Mouse (Mus musculus): ENCODE data around the gene Tagap1. TPM values are rescaled to one million over a fixed set of nuclear protein-coding genes. Genes with fewer than 3 reads are reported as not detected.
"Not testable (repeated sequence)": the region's sequence is repeated elsewhere in the genome, so short reads cannot be mapped to it uniquely, and the experiment has no call there.

Tagap1 gene
- polyA plus RNA-seq, 1 experiment: 19.7 TPM

GRCm38 (mm10) chr17:6980144-6980543, 19.2 kb upstream of the Tagap1 start:
- H3K36me3 ChIP-seq (ENCODE audit: control insufficient read depth, insufficient read depth, low read length): not testable (repeated sequence)
- 80% methylated on average over 5 of the region's 8 CpGs for WGBS

DNA sequence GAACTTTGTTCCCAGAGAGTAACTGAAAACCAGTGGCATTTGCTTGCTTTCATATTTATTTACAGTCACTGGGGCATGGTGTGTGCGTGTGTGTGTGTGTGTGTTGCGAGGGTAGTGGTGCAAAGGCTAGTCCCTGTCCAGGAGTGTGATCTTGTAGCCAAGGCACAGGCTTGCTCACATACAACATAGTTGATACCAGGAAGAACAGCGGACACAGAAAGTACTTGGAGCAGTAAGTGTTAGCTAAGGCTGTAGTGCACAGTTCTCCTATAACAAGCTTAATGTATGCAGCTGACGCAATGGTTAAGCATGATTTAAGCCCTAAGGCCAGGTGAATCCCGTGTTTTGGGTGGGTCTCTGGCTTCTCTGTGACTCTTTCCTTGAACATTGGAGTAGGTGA, 18.4 kb upstream of the Tagap1 start:
- H3K27ac ChIP-seq (ENCODE audit: insufficient read depth, low read depth, low read length): peak overlapping the region; percentile 73; the same call in 1 of the 2 replicates
- WGBS: 3% methylated on average over 5 of the region's 5 CpGs
- H3K4me3 ChIP-seq (ENCODE audit: insufficient read depth, low read depth, low read length): peak overlapping the region; percentile 72
- DNase-seq; H3K36me3 ChIP-seq (ENCODE audit: control insufficient read depth, insufficient read depth, low read length); H3K27me3 ChIP-seq (replicated peaks; ENCODE audit: control insufficient read depth, insufficient read depth, low read length); H3K4me1 ChIP-seq (ENCODE audit: control insufficient read depth, insufficient read depth, low read length): not testable (repeated sequence)

More at GRCm38 (mm10) chr17:6980144-6980543, 19.2 kb upstream of the Tagap1 start:
- not testable (repeated sequence) for H3K27ac ChIP-seq (ENCODE audit: insufficient read depth, low read depth, low read length); H3K4me3 ChIP-seq (ENCODE audit: insufficient read depth, low read depth, low read length); DNase-seq; H3K4me1 ChIP-seq (ENCODE audit: control insufficient read depth, insufficient read depth, low read length); H3K27me3 ChIP-seq (replicated peaks; ENCODE audit: control insufficient read depth, insufficient read depth, low read length)

GRCm38 (mm10) chr17:6978287-6979248, 17.6 kb upstream of the Tagap1 start, which contains the start of gene Gm49721:
TSS of gene Gm49721 (plus strand) at chr17:6978904.
- not testable (repeated sequence) for H3K36me3 ChIP-seq (ENCODE audit: control insufficient read depth, insufficient read depth, low read length); H3K27me3 ChIP-seq (replicated peaks; ENCODE audit: control insufficient read depth, insufficient read depth, low read length); H3K4me1 ChIP-seq (ENCODE audit: control insufficient read depth, insufficient read depth, low read length)
- peak within 1 kb of the TSS; percentile 84 for H3K27ac ChIP-seq (ENCODE audit: insufficient read depth, low read depth, low read length)
- 2% methylated on average over 61 of the region's 68 CpGs for WGBS
- DNase-seq: peak; percentile 84
- H3K4me3 ChIP-seq (ENCODE audit: insufficient read depth, low read depth, low read length): peak within 1 kb of the TSS; percentile 72

DNA sequence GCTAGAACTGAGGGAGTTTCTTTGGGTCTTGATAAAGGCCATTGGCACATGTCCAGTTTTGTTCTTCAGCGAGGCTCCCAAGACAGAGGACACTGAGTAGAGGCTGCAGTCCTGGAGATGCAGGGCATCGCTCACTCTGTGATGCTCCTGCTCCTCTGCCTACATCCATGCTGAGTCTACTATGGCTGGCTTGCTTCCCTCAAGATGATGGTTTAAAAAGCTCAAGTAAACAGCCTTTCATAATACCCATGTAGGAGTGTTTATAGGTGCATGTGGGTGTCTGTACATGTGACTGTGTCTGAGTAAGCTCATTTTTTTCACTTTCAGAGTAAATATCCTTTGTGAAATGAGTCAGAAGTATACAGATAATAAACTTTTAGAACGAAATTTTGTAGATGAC, 14.0 kb upstream of the Tagap1 start:
- H3K4me1 ChIP-seq (ENCODE audit: control insufficient read depth, insufficient read depth, low read length); H3K4me3 ChIP-seq (ENCODE audit: insufficient read depth, low read depth, low read length): not testable (repeated sequence)
- 68% methylated on average over 3 of the region's 3 CpGs for WGBS

GRCm38 (mm10) chr17:6972836-6973396, 12.0 kb upstream of the Tagap1 start:
- H3K36me3 ChIP-seq (ENCODE audit: control insufficient read depth, insufficient read depth, low read length); H3K27me3 ChIP-seq (replicated peaks; ENCODE audit: control insufficient read depth, insufficient read depth, low read length); DNase-seq; H3K4me1 ChIP-seq (ENCODE audit: control insufficient read depth, insufficient read depth, low read length); H3K27ac ChIP-seq (ENCODE audit: insufficient read depth, low read depth, low read length); H3K4me3 ChIP-seq (ENCODE audit: insufficient read depth, low read depth, low read length): not testable (repeated sequence)
- 45% methylated on average over 4 of the region's 4 CpGs for WGBS

More for the DNA sequence above, 14.0 kb upstream of the Tagap1 start:
- H3K27me3 ChIP-seq (replicated peaks; ENCODE audit: control insufficient read depth, insufficient read depth, low read length); H3K27ac ChIP-seq (ENCODE audit: insufficient read depth, low read depth, low read length); H3K36me3 ChIP-seq (ENCODE audit: control insufficient read depth, insufficient read depth, low read length); DNase-seq: not testable (repeated sequence)

DNA sequence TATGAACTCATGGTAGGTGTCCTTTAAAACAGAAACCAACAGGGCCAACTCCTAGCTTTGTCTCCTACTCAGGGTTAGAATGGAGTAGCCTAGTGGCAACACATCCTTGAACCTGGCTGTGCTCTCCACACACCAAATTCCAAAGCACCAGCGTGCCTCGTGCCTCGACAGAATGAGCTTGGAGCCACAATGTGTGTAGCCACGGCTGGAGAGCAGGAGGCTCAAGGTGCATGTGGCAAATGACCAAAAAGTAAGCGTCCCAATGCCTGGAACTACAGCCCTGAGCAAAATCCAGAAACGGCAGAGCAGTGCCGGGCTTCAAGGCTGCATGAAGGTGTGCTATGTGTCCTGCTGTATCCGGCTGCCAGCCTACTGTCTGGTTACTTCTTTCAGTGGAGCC, 10.3 kb upstream of the Tagap1 start:
- H3K36me3 ChIP-seq (ENCODE audit: control insufficient read depth, insufficient read depth, low read length); H3K27me3 ChIP-seq (replicated peaks; ENCODE audit: control insufficient read depth, insufficient read depth, low read length); H3K4me3 ChIP-seq (ENCODE audit: insufficient read depth, low read depth, low read length); H3K4me1 ChIP-seq (ENCODE audit: control insufficient read depth, insufficient read depth, low read length): not testable (repeated sequence)
- 35% methylated on average over 8 of the region's 8 CpGs for WGBS
- DNase-seq: peak; percentile 62
- peak overlapping the region; percentile 11; the same call in 1 of the 2 replicates for H3K27ac ChIP-seq (ENCODE audit: insufficient read depth, low read depth, low read length)

DNA sequence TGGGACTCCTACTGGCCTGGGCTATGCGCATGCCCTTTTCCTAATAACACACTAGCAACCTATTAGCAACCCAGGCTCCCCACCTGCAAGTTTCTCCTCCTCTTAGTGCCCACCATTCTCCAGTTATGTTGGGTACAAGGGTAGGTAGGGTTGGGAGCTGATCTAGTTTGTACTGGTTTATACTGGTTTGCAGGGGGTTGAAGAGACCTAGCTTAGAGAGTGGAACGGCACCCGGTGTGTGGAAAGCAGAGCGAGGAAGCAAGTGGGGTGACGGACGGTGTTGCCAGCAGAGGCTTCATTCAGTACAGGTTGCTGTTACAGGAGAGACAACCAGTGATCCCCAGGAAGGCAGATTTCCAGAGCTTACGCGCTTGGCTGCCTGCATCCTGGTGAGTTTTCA, 9.4 kb upstream of the Tagap1 start, which contains the start of gene Rnaset2b:
TSS of gene Rnaset2b (plus strand) at position 301 of the 400 bp plus-strand sequence.
- not testable (repeated sequence) for H3K36me3 ChIP-seq (ENCODE audit: control insufficient read depth, insufficient read depth, low read length); H3K27me3 ChIP-seq (replicated peaks; ENCODE audit: control insufficient read depth, insufficient read depth, low read length); H3K4me3 ChIP-seq (ENCODE audit: insufficient read depth, low read depth, low read length); H3K4me1 ChIP-seq (ENCODE audit: control insufficient read depth, insufficient read depth, low read length); DNase-seq
- H3K27ac ChIP-seq (ENCODE audit: insufficient read depth, low read depth, low read length): peak within 1 kb of the TSS; percentile 11; the same call in 1 of the 2 replicates
- 100% methylated on average over 1 of the region's 8 CpGs for WGBS

GRCm38 (mm10) chr17:6967673-6968072, 6.7 kb upstream of the Tagap1 start:
- H3K4me3 ChIP-seq (ENCODE audit: insufficient read depth, low read depth, low read length); H3K36me3 ChIP-seq (ENCODE audit: control insufficient read depth, insufficient read depth, low read length); H3K27ac ChIP-seq (ENCODE audit: insufficient read depth, low read depth, low read length); H3K27me3 ChIP-seq (replicated peaks; ENCODE audit: control insufficient read depth, insufficient read depth, low read length); DNase-seq; H3K4me1 ChIP-seq (ENCODE audit: control insufficient read depth, insufficient read depth, low read length): not testable (repeated sequence)
- 44% methylated on average over 1 of the region's 1 CpGs for WGBS

Data from kidney, adult 2 months (tissue).